Mouse (Mus musculus) forebrain, embryonic 11.5 days (tissue): ENCODE measurements around the gene Fis1. TPM values are rescaled to one million over a fixed set of nuclear protein-coding genes. Genes with fewer than 3 reads are reported as not detected.

Source experiments
- ATAC-seq: fragments of 200-750 bp; cut with Nextera tagmentation; replicated peaks from 2 replicates; pipeline ENCODE4 v1.8.0; 2017; ENCODE audit warnings: moderate TSS enrichment; ENCODE audit not compliant: low FRiP score
- DNase-seq: peaks from one replicate; pipeline ENCODE4 v3.0.0-alpha.2; 2017; ENCODE audit warnings: low spot score
- H3K27ac ChIP-seq: fragments of 300-500 bp; sonication (generic); 2 replicates; pipeline ENCODE4 v1.5.1; 2014; ENCODE audit warnings: low read depth, low read length
- H3K27me3 ChIP-seq: fragments of 300-500 bp; sonication (generic); 2 replicates; pipeline ENCODE4 v1.6.1; 2014; ENCODE audit warnings: mild to moderate bottlenecking, low read length, mixed read lengths; ENCODE audit not compliant: control insufficient read depth, insufficient read depth
- H3K36me3 ChIP-seq: fragments of 300-500 bp; sonication (generic); 2 replicates; pipeline ENCODE4 v1.6.1; 2014; ENCODE audit warnings: mild to moderate bottlenecking, low read length, moderate library complexity, mixed read lengths; ENCODE audit not compliant: control insufficient read depth, insufficient read depth
- H3K4me1 ChIP-seq: fragments of 300-500 bp; sonication (generic); replicated peaks from 2 replicates; pipeline ENCODE4 v1.6.1; 2014; ENCODE audit warnings: low read length, mixed read lengths; ENCODE audit not compliant: control insufficient read depth, insufficient read depth
- H3K4me2 ChIP-seq: fragments of 300-500 bp; sonication (generic); 2 replicates; pipeline ENCODE4 v1.6.1; 2014; ENCODE audit warnings: low read depth, mild to moderate bottlenecking, low read length, moderate library complexity, mixed read lengths; ENCODE audit not compliant: severe bottlenecking
- H3K4me3 ChIP-seq: fragments of 300-500 bp; sonication (generic); 2 replicates; pipeline ENCODE4 v1.5.1; 2014; ENCODE audit warnings: low read depth, low read length
- H3K9ac ChIP-seq: fragments of 300-500 bp; sonication (generic); 2 replicates; pipeline ENCODE4 v1.6.1; 2014; ENCODE audit warnings: low read length
- H3K9me3 ChIP-seq: fragments of 300-500 bp; sonication (generic); 2 replicates; pipeline ENCODE4 v1.6.1; 2016; ENCODE audit warnings: low read length, mixed read lengths; ENCODE audit not compliant: control insufficient read depth
- whole genome bisulfite sequencing: fragments of 180-500 bp; shearing (Covaris S2); extraction: QIAGEN DNeasy Blood & Tissue Kit; methylation state at CpG from one replicate; pipeline ENCODE4 v1.1.7; 2014; 5-methylcytosine and 5-hydroxymethylcytosine counted together
- polyA plus RNA-seq: library from polyadenylated mRNA; unstranded; fragments of >200 nt; fragmentation: Nextera tagmentation; extraction: Ambion mirVana; gene quantifications from 2 replicates; pipeline ENCODE4 v1.2.1, GENCODE M21; 2014

The Fis1 gene
- 277 and 287 TPM in 2 replicates for polyA plus RNA-seq

DNA sequence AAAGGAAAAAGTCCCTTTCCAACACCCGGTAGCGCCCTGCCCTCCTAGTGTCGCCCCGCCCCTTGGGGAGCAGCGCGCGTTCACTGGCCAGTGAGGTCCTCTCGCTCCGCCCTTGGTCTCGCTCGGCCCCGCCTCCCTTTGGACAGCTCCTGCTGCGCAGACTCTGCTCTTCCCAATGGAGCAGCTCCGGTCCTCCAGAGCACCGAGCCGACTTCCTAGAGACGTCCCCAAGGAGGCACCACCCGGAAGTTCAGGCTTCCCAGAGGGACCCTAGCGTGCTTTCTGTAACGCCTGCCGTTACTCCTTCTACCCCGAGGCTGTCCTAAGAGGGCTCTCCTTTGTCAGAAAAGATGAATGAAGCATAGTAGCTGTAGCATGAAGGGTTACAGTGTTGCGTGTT is at the start of gene Fis1:
Gene Fis1, plus strand, starts transcription at position 261 of the 400 bp plus-strand sequence.
- H3K36me3 ChIP-seq, result no peaks in the 10 kb centered on the region; the same call in 1 of the 2 replicates
- H3K4me1 ChIP-seq, result peaks cover 4% of the 10 kb centered on the region
- H3K9ac ChIP-seq, result peak within 1 kb of the TSS; percentile 88
- no peaks in the 10 kb centered on the region for H3K9me3 ChIP-seq
- peak within 1 kb of the TSS; percentile 76 for H3K4me3 ChIP-seq
- no peaks in the 10 kb centered on the region for H3K27me3 ChIP-seq
- 0% methylated on average over 23 of the region's 23 CpGs for WGBS
- DNase-seq (peak; percentile 98), ATAC-seq (peak; percentile 99)
- no peak within 1 kb of the TSS for H3K27ac ChIP-seq
- H3K4me2 ChIP-seq, result peak within 1 kb of the TSS; percentile 57

DNA sequence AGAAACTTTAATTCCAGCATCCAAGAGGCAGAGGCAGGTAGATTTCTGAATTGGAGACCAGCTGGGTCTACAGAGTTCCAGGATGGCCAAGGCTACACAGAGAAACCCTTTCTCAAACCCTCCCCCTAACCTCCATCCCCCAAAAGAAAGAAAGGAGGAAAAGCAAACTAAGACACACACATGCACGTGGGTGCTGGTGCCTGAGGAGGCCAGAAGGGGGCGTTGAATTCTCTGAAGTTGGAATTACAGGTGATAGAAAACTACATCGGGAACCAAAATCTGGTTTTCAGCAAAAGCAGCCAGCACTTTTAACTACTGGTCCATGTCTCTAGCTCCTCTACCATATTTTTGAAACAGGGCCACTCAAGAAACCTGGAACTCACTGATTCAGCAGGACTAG is 48.5 kb upstream of the Fis1 start:
- H3K4me3 ChIP-seq, result no peak overlapping the region
- H3K36me3 ChIP-seq, result no peaks in the 10 kb centered on the region
- DNase-seq, result no peak
- no peaks in the 10 kb centered on the region for H3K27me3 ChIP-seq
- 57% methylated on average over 3 of the region's 3 CpGs for WGBS
- no peak for ATAC-seq
- no peaks in the 10 kb centered on the region; the same call in 1 of the 2 replicates for H3K4me1 ChIP-seq
- no peak overlapping the region for H3K4me2 ChIP-seq
- H3K9ac ChIP-seq, result no peak overlapping the region
- H3K27ac ChIP-seq, result no peak overlapping the region
- no peaks in the 10 kb centered on the region for H3K9me3 ChIP-seq

DNA sequence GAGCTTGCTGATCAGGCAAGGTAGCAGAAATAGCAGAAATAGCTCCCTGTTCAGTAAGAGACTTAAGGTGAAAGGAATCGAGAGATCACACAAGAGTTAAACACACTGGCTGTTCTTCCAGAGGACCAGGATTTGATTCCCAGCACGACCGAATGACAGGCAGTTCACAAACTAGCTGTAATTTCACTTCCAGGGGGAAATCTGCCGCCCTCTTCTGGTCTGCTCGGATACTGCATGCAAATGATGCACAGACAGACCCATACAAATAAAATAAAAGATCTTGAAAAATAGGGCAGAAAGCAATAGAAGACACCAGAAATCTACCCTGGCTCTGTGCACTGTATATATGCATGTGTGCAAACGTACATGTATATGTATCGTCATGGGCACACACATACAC is 47.4 kb upstream of the Fis1 start:
- Histone ChIP-seq H3K4me1 (no peaks in the 10 kb centered on the region; the same call in 1 of the 2 replicates), H3K9me3 (no peaks in the 10 kb centered on the region), H3K27me3 (no peaks in the 10 kb centered on the region), H3K27ac (no peak overlapping the region), H3K36me3 (no peaks in the 10 kb centered on the region), H3K9ac (no peak overlapping the region), H3K4me2 (no peak overlapping the region), H3K4me3 (no peak overlapping the region)
- DNase-seq (peak; percentile 61), ATAC-seq (no peak)
- 54% methylated on average over 7 of the region's 7 CpGs for WGBS

DNA sequence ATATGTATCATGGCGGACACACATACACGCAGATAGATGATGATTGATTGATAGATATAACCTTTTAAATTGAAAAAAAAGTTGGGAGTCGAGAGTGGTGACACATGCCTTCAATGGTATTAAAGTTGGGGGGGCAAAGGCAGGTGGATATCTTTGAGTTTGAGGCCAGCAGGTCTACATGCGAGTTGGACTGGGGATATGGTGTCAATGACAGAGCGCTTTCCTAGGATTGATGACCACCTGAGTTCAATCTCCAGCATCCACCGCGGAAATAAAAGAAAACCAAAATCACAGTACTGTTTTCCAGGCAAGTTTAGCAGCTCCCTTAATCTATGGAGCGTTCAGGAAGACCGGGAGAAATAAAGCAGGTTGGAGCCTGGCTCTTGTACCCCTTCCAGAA is 45.5 kb upstream of the Fis1 start:
- WGBS, result 42% methylated on average over 9 of the region's 9 CpGs
- no peak for DNase-seq
- H3K27ac ChIP-seq, result no peak overlapping the region
- peak overlapping the region; percentile 30 for H3K9ac ChIP-seq
- no peaks in the 10 kb centered on the region for H3K27me3 ChIP-seq
- ATAC-seq, result no peak
- H3K9me3 ChIP-seq, result no peaks in the 10 kb centered on the region
- no peaks in the 10 kb centered on the region; the same call in 1 of the 2 replicates for H3K4me1 ChIP-seq
- H3K4me2 ChIP-seq, result peak overlapping the region; percentile 45
- H3K36me3 ChIP-seq, result no peaks in the 10 kb centered on the region; the same call in none of the 2 replicates
- peak overlapping the region; percentile 58 for H3K4me3 ChIP-seq

DNA sequence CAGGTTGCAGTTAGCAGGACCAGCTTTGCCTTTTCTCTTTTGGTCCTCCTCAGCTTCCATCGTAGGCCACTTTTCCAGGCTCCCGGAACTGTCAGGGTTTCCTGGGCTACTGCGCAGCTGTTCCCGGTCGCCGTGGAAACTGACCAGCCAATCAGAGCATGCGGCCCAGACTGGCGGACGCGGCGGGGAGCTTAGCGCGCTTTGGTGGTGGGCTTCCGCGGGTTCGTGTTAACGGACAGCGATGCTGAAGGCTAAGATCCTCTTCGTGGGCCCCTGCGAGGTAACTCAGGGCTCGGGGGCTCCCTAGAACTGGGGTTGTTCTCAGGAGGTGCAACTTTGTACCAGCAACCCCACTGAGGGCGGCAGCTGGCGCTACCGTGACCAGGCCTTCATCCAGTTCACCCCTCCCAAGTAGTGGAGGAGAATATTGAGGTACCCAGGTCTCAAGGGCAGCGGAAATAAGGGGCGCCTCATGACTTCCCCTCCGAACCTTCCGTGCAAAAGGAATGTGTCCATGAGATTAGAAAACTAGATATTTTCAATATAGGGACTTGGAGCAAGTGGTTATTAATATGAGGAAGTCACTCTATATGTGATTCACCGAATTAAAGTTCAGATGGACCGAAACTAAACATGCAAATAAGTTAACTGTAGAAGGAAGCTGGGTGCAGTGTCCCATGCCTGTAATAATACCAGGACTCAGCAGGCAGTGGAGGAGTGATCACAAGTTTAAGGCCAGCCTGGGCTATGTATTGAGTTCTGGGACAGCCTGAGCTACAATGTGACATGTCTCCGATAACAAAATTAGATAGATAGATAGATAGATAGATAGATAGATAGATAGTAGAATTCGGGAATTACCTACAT is 44.9 kb upstream of the Fis1 start, which contains the start of gene Ift22:
Gene Ift22, plus strand, starts transcription at position 160 of the 867 bp plus-strand sequence.
- peak within 1 kb of the TSS; percentile 56 for H3K9ac ChIP-seq
- H3K36me3 ChIP-seq, result no peaks in the 10 kb centered on the region; the same call in none of the 2 replicates
- H3K9me3 ChIP-seq, result no peaks in the 10 kb centered on the region
- WGBS, result 10% methylated on average over 32 of the region's 32 CpGs
- peak within 1 kb of the TSS; percentile 58 for H3K4me3 ChIP-seq
- ATAC-seq (peak; percentile 95), DNase-seq (peak; percentile 94)
- no peak within 1 kb of the TSS for H3K27ac ChIP-seq
- H3K4me1 ChIP-seq, result no peaks in the 10 kb centered on the region; the same call in 1 of the 2 replicates
- H3K4me2 ChIP-seq, result peak within 1 kb of the TSS; percentile 45
- H3K27me3 ChIP-seq, result no peaks in the 10 kb centered on the region

DNA sequence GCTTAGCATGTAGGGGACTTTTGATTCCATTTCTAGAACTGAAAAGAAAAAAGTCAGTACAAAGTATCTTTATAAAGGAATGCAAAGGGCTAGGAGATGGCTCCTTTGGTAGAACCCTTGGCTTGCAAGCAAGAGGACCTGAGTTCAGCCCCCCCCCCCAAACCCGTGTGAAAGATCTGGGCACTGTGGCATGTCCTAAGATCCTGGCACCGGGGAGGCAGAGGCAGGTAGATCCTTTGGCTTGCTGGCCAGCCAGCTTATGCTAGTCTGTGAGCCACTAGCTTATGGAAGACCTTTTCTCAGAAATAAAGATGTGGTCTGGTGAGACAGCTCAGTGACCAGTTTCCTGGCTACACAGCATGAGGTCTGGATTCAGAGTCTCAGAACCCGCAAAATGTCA is 38.9 kb upstream of the Fis1 start:
- 91% methylated on average over 3 of the region's 3 CpGs for WGBS
- Histone ChIP-seq H3K36me3 (no peaks in the 10 kb centered on the region; the same call in none of the 2 replicates), H3K4me1 (no peaks in the 10 kb centered on the region), H3K4me3 (no peak overlapping the region), H3K4me2 (no peak overlapping the region), H3K9me3 (no peaks in the 10 kb centered on the region), H3K27ac (no peak overlapping the region), H3K9ac (no peak overlapping the region), H3K27me3 (no peaks in the 10 kb centered on the region)
- ATAC-seq (no peak), DNase-seq (no peak)

DNA sequence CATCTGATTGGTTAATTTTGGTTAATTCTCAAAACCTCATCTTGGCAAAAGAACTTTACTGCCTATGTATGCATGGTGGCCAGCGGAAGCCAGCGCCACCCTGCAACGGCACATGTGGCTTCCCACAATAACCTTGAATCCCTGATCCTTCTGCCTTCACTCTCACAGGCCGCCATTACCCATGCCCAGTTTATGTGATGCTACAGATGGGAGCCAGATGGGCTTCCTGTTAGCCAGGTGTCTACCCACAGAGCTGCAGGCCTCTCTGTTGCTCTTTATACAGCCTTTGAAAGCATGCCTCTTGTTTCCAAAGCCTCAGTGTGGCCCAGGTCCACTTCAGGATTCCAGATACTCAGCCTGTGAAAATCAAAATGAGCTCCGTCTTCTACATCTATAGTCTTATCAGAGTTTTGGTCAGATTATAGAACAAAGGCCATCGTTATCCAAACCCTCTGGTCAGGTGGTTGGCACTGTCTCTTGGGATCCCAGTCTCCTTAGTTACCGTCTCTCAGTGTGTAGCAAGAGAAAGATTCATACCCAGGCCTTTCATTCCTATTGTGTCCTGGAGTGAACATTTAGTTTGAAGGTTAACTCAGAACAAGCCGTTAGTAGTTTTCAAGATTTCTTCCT is 35.3 kb upstream of the Fis1 start:
- peaks cover 4% of the 10 kb centered on the region; the same call in 1 of the 2 replicates for H3K4me1 ChIP-seq
- H3K4me2 ChIP-seq, result no peak overlapping the region
- no peak overlapping the region for H3K9ac ChIP-seq
- no peak for ATAC-seq
- no peak overlapping the region for H3K4me3 ChIP-seq
- H3K27me3 ChIP-seq, result no peaks in the 10 kb centered on the region
- H3K27ac ChIP-seq, result no peak overlapping the region
- no peaks in the 10 kb centered on the region for H3K9me3 ChIP-seq
- no peak for DNase-seq
- no peaks in the 10 kb centered on the region for H3K36me3 ChIP-seq
- WGBS, result 93% methylated on average over 8 of the region's 8 CpGs

DNA sequence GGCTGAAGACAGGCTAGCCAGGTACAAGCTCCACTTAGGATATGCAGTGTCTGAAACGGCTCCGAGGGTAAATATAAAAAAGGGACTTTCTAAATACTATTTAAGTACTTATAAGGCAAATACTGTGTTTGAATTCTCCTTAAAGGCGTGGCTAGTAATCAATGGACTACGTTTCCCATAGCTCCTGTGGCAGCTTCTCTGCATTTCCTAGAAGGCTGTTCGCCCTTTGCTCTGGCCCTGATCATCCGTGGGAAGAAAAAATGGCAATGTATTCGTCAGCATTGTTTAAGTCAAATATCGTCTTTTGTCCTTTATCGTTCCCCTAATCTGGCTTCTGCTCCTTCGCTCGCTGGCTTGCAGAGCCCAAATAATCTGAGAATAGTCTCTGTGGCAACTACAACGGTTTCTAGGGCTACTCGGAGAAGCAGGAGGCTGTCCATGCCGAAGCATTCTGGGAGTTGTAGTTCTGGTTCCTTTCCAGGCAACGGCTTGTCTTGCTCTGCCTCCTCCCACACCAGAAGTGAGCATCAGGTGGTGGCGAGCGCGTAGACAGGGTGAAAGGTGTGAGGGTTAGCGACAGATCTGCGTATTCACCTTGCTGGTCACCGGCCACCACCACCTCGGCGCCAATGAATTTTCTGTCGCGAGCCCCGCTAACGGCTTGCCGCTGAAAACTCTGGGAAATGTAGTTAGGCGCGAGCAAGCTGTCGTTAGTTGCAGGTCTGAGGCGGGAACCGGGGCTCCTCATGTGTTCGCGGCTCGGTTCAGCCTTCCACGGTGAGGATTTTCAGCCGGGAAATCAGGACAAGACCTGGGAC is 34.2 kb upstream of the Fis1 start:
- Histone ChIP-seq H3K9ac (peak overlapping the region; percentile 72), H3K4me1 (peaks cover 4% of the 10 kb centered on the region; the same call in 1 of the 2 replicates), H3K4me2 (peak overlapping the region; percentile 85), H3K36me3 (no peaks in the 10 kb centered on the region), H3K9me3 (no peaks in the 10 kb centered on the region), H3K4me3 (peak overlapping the region; percentile 57), H3K27me3 (no peaks in the 10 kb centered on the region), H3K27ac (no peak overlapping the region)
- 4% methylated on average over 38 of the region's 38 CpGs for WGBS
- ATAC-seq (peak; percentile 91), DNase-seq (peak; percentile 80)
